Mouse (Mus musculus) layer of hippocampus, adult 9-11 months (tissue): ENCODE measurements around the gene Hesx1.

ENCODE experiments used
- DNase-seq: peaks from one replicate; pipeline ENCODE4 v3.0.0; 2022

Gene Hesx1

GRCm38 (mm10) chr14:27017936-27018335 is 23.7 kb downstream of the Hesx1 start:
- DNase-seq: no peak

- no peak for DNase-seq
Observed at GRCm38 (mm10) chr14:27019850-27020249, 25.6 kb downstream of the Hesx1 start.

- no peak for DNase-seq
Observed at GRCm38 (mm10) chr14:27022876-27023275, 28.7 kb downstream of the Hesx1 start.

- no peak for DNase-seq
Observed at GRCm38 (mm10) chr14:27024664-27025063, 30.4 kb downstream of the Hesx1 start.

GRCm38 (mm10) chr14:27029771-27030173 is 35.6 kb downstream of the Hesx1 start:
- peak; percentile 64 for DNase-seq

- DNase-seq: no peak
Observed at GRCm38 (mm10) chr14:27031142-27031541, 36.9 kb downstream of the Hesx1 start.

- DNase-seq: no peak
Observed at GRCm38 (mm10) chr14:27037513-27037912, 43.3 kb downstream of the Hesx1 start.

- peak; percentile 84 for DNase-seq
Observed at GRCm38 (mm10) chr14:27038783-27039182, 44.6 kb downstream of the Hesx1 start, which contains the start of gene Il17rd. Gene Il17rd (plus strand): TSS chr14:27038941.

- peak; percentile 9 for DNase-seq
Observed at GRCm38 (mm10) chr14:27039281-27040248, 45.3 kb downstream of the Hesx1 start.

- DNase-seq: no peak
Observed at GRCm38 (mm10) chr14:27040451-27040850, 46.2 kb downstream of the Hesx1 start.

GRCm38 (mm10) chr14:27042280-27042983 is 48.2 kb downstream of the Hesx1 start:
- DNase-seq: no peak

- DNase-seq: no peak
Observed at GRCm38 (mm10) chr14:27043416-27043815, 49.2 kb downstream of the Hesx1 start.

GRCm38 (mm10) chr14:27044221-27044966 is 50.2 kb downstream of the Hesx1 start:
- no peak for DNase-seq

- no peak for DNase-seq
Observed at GRCm38 (mm10) chr14:27044967-27045361, 50.7 kb downstream of the Hesx1 start.

- DNase-seq: no peak
Observed at GRCm38 (mm10) chr14:27048231-27048956, 54.2 kb downstream of the Hesx1 start.

- no peak for DNase-seq
Observed at GRCm38 (mm10) chr14:27050043-27050442, 55.8 kb downstream of the Hesx1 start.

- no peak for DNase-seq
Observed at GRCm38 (mm10) chr14:27050560-27051510, 56.6 kb downstream of the Hesx1 start.

- DNase-seq: no peak
Observed at GRCm38 (mm10) chr14:27051511-27051895, 57.3 kb downstream of the Hesx1 start.
